Mouse (Mus musculus) kidney, adult 8-10 months (tissue): ENCODE measurements around the gene Zfp341.

Experiments used
- DNase-seq, 2 experiments: peaks; one replicate each; pipeline ENCODE4 v3.0.0; 2022

Zfp341 gene

GRCm38 (mm10) chr2:154589051-154589450 is 24.0 kb upstream of the Zfp341 start:
- DNase-seq, result no peak

DNA sequence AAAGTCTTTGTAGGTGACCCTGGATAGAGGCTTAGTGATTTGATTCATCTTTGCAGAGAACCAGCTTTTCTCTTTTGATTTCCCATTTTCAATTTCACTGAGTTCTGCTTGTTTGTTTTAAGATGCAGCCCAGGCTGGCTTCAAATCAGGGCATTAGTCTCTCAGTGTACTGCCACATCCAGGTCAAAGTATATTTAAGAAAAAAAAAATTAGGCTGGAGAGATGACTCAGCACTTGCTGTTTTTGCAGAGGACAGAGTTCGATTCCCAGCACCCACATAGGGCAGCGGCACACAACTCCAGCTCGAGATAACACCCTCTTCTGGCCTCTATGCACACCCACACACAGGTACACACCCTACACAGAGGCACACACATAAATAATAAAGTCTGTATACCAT is 21.9 kb upstream of the Zfp341 start:
- DNase-seq, result no peak

DNA sequence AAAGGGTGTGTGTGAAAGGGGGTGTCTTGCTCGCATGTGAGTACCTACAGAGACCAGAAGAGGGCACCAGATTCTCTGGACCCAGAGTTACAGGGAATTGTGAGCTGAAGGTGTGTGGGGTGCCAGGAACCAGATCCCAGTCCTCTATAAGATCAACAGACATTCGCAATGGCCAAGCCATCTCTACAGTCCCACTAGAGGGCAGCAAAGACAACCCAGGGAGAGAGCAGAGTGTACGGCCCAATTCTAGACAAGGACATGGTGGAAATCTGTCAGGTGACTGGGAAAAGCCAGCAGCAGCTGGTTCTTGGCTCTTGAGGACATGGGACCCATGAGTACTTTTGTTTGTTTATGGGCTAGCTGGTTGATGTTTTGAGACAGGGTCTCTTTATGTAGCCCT is 20.1 kb upstream of the Zfp341 start:
- no peak for DNase-seq

DNA sequence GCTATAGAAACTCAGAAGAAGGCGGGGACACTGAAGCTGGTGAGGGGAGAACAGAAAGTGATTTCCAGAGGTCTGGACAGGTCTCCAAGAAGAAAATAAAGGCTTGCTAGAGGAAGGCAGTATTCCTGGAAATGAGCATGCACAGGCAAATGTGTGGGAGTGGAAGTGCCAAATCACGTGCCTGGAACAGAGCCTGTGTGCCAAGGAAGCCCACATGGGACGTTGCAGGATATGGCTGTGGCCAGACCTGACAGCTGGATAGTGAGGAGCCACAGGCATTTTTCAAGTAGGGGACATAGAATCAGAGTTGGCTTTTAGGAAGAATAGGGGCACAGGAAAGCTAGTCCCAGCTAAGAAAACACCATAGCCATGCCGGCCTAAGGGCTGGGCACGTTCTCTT is 17.3 kb upstream of the Zfp341 start:
- no peak for DNase-seq

DNA sequence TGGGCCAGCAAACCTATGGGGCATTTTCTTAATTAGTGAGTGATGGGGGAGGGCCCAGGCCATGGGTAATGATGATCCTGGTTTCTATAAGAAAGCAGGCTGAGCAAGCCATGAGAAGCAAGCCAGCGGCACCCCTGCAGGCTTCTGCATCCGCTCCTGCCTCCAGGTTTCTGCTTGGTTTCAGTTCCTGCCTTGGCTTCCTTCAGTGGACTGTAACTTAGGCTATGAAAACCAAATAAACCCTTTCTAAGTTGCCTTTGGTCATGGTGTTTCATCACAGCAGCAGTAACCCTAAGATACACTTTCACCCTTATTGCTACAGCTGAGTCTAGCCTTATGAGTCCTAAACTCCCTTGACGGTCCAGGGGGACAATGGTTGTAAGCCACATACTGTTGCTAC is 15.7 kb upstream of the Zfp341 start:
- no peak for DNase-seq

- no peak for DNase-seq
Measured at GRCm38 (mm10) chr2:154600586-154600985, 12.5 kb upstream of the Zfp341 start.

DNA sequence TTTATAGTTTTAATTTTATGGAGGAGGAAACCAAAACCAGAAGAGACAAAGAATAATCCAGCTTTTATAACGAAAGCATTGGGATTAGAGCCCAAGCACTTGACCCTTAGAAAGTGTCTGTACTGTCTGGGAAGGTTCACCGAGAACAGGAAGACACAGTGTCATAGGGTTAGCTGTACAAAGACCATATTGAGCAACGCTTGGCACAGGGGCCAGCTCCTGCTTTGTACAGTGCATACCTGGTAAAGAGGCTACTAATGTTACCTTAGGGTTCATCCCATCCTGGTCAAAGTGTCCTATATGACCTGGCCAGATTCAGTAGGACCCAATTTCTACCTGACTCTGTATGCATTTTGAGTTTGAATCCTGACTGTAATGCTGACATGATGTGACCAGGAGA is 11.8 kb upstream of the Zfp341 start:
- peak; percentile 71 to 84 for DNase-seq

DNA sequence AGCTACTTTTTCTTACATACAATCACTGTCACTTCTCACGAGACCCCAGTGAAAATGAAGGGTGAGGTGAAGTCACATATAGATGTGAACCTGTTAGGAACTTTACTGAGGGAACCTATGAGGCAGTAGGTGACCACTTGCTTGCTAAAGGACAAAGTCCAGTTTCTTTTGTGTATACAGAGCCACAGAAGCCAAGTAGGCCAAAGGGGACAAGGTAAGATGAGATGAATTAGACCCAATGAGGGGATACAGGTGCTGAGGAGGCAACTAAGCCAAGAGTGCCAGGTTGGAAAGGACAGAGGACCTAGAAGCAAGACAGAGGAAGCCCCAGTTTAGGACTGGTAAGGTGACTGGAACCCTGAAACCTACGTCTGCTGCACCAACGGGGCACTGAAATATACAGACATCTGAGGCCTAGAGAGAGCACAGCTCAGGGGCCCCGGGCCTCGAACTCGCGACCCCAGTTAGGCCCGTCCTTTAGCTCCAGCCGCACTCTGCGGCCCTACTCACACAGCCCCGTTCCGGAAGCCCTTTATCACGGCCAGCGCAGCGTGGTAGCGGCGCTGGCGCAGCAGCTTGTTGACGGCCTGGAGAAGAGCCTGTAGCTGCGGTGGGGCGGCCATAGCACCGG is 10.0 kb upstream of the Zfp341 start:
- peak; percentile 56 to 62 for DNase-seq

- DNase-seq, result peak; percentile 100
Measured at GRCm38 (mm10) chr2:154603638-154604153, 9.4 kb upstream of the Zfp341 start, which contains the start of gene Pxmp4. Pxmp4 (minus strand) TSS chr2:154603708.

- no peak for DNase-seq
Measured at GRCm38 (mm10) chr2:154604156-154604555, 8.9 kb upstream of the Zfp341 start.

- no peak for DNase-seq
Measured at GRCm38 (mm10) chr2:154606965-154607364, 6.1 kb upstream of the Zfp341 start.

GRCm38 (mm10) chr2:154609050-154609767 is 3.9 kb upstream of the Zfp341 start:
- DNase-seq, result no peak

GRCm38 (mm10) chr2:154614841-154615576 is 1.9 kb downstream of the Zfp341 start:
- DNase-seq, result no peak

GRCm38 (mm10) chr2:154615674-154616073 is 2.6 kb downstream of the Zfp341 start:
- no peak for DNase-seq

DNA sequence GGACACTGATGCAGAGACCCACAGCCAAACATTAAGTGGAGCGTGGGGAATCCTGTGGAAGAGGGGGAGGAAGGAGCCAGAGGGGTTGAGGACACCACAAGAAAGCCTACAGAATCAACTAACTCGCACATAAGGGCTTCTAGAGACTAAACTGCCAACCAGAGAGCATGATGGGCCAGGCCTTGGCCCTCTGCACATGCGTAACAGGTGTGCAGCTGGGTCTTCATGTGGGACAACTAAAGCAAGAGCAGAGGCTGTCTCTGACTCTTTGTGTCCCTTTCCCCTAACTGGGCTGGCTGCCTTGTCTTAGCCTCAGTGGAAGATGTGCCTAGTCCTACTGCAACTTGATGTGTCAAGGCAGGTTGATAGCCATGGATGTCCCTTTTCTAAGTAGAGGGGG is 4.0 kb downstream of the Zfp341 start:
- DNase-seq, result no peak

- DNase-seq, result peak; percentile 37 to 42
Measured at GRCm38 (mm10) chr2:154621684-154622083, 8.6 kb downstream of the Zfp341 start.

DNA sequence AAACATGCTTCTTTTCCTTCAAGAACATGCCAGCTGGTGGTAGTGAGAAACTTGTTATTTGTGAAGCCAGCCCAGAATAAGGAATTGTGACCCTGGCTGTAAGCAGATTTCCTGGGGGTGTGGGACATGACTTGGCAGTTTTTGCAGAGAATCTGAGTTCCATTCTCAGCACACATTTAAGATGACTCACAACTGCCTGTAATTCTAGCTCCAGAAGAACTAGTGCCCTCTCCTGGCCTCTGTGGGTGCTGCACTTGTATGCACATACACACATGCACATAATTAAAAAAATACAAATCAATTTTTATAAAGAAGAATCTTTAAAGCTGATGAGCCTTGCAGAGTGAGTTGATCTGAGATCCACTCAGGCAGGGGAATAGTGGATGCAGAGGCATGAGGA is 11.0 kb downstream of the Zfp341 start:
- DNase-seq, result no peak

GRCm38 (mm10) chr2:154630531-154630930 is 17.4 kb downstream of the Zfp341 start:
- DNase-seq, result no peak

DNA sequence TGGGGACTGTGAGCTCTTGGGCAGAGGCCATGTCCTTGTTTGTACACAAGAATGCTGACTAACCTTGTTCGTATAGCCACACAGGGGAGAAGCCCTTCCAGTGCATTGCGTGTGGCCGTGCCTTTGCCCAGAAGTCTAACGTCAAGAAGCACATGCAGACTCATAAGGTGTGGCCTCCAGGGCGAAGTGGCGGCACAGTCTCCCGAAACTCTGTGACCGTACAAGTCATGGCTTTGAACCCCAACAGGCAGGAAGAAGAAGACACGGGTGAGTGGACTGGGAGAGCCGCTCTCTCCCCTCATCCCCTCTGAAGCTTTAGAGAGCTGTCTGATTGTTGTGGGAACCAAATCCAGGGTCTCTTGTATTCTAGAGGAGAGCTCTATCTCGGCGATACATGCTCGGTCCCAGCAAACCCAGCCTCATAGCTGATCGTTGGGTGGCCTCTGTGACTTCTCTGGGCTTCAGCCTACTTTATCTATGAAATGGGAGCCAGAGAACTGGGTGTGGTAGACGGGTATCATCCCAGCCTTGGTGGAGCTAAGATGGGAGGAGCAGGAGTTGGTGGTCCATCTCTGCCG is 19.2 kb downstream of the Zfp341 start:
- no peak for DNase-seq

GRCm38 (mm10) chr2:154633039-154633742 is 20.1 kb downstream of the Zfp341 start:
- DNase-seq, result no peak

DNA sequence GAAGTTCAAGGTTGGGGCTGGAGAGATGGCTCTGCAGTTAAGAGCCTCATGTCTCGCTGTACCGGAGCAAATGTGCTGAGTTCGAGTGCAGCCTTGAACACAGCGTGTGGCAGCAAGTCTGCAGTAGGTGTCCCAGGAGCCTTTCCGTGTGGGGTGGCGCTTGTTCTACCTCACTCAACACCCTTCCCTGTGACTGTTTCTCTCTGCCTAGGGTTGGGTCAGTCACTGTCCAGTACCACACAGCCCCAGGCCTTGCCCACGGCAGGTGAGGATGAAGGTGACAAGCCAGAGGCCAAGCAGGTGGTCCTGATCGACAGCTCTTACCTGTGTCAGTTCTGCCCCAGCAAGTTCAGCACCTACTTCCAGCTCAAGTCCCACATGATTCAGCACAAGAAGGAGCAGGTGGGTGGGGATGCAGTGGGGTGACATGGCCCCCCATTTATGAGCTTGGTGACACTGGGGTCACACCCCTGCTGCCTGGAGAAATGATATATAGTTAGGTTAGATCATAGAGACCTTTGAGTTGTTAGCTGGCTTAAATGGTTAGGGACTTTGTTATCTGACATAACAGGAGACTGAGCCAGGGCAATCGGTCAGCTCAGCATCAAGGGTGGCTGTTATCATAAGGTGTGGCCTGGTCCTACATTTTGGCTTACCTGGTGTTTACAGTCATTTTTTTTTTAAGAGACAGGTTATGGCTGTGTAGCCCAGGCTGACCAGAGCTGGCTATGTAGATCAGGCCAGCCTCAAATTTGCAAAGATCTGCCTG is 21.0 kb downstream of the Zfp341 start:
- DNase-seq, result no peak

DNA sequence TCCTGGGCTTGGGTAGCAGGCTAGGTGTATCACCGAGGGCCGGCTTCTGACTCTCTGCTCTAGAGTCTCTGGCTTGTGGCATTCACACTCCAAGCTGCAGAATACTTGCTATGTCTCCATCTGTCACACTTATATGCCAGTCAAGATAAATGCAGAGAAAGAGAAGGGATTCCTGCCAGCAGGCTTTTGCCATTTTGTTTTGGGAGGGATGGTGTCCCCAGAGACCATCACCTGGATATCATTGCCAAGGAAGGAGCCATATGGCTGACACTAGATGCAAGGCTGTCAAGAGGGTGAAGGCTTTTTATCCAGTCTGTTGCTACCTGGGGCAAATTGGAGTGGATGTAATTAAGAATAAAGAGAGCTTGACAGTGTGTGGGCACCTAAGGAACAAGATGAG is 22.7 kb downstream of the Zfp341 start:
- no peak for DNase-seq
